Mouse (Mus musculus) neural tube, embryonic 14.5 days (tissue): ENCODE results near the gene Calm1. TPM values are rescaled to one million over a fixed set of nuclear protein-coding genes. Genes with fewer than 3 reads are reported as not detected.
"Not testable (repeated sequence)": the region's sequence is repeated elsewhere in the genome, so short reads cannot be mapped to it uniquely, and the experiment has no call there.

Experiments used
- ATAC-seq: fragments of 200-750 bp; cut with Nextera tagmentation; 2 replicates; pipeline ENCODE4 v1.8.0; 2017; ENCODE audit warnings: low read depth, mild to moderate bottlenecking, moderate TSS enrichment, moderate library complexity
- H3K27ac ChIP-seq: fragments of 300-500 bp; sonication (generic); 2 replicates; pipeline ENCODE4 v1.5.1; 2014; ENCODE audit warnings: low read depth, mild to moderate bottlenecking, control low read depth, low read length, moderate library complexity, mixed read lengths
- H3K27me3 ChIP-seq: fragments of 300-500 bp; sonication (generic); 2 replicates; pipeline ENCODE4 v1.6.1; 2014; ENCODE audit warnings: low read length; ENCODE audit not compliant: control insufficient read depth, insufficient read depth
- H3K36me3 ChIP-seq: fragments of 300-500 bp; sonication (generic); 2 replicates; pipeline ENCODE4 v1.6.1; 2014; ENCODE audit warnings: low read length, mixed read lengths; ENCODE audit not compliant: control insufficient read depth, insufficient read depth
- H3K4me1 ChIP-seq: fragments of 300-500 bp; sonication (generic); 2 replicates; pipeline ENCODE4 v1.6.1; 2014; ENCODE audit warnings: low read length; ENCODE audit not compliant: control insufficient read depth, insufficient read depth
- H3K4me2 ChIP-seq: fragments of 300-500 bp; sonication (generic); 2 replicates; pipeline ENCODE4 v1.6.1; 2014; ENCODE audit warnings: mild to moderate bottlenecking, low read depth, low read length, control low read depth
- H3K4me3 ChIP-seq: fragments of 300-500 bp; sonication (generic); 2 replicates; pipeline ENCODE4 v1.5.1; 2014; ENCODE audit warnings: low read depth, low read length, control low read depth, mixed read lengths
- H3K9ac ChIP-seq: fragments of 300-500 bp; sonication (generic); replicated peaks from 2 replicates; pipeline ENCODE4 v1.6.1; 2014; ENCODE audit warnings: low read depth, mild to moderate bottlenecking, control low read depth, low read length, mixed read lengths
- H3K9me3 ChIP-seq: fragments of 300-500 bp; sonication (generic); 2 replicates; pipeline ENCODE4 v1.6.1; 2016; ENCODE audit warnings: low read length; ENCODE audit not compliant: control insufficient read depth
- WGBS: fragments of 180-500 bp; shearing (Covaris S2); extraction: QIAGEN DNeasy Blood & Tissue Kit; methylation state at CpG from one replicate; pipeline ENCODE4 v1.1.7; 2014; 5-methylcytosine and 5-hydroxymethylcytosine counted together
- polyA plus RNA-seq: library from polyadenylated mRNA; unstranded; fragments of >200 nt; fragmentation: Nextera tagmentation; extraction: Ambion mirVana; gene quantifications from 2 replicates; pipeline ENCODE4 v1.2.1, GENCODE M21; 2014

The Calm1 gene
- polyA plus RNA-seq, 1 experiment from 2014 or later: 2,846 TPM

- no peak overlapping the region for H3K9ac ChIP-seq
- no peak overlapping the region for H3K4me2 ChIP-seq
- H3K9me3 ChIP-seq: no peaks in the 10 kb centered on the region
- peaks cover 20% of the 10 kb centered on the region for H3K36me3 ChIP-seq
- no peak overlapping the region for H3K4me3 ChIP-seq
- no peak overlapping the region for H3K27ac ChIP-seq
- 0 out of 2 replicates have a peak, but pooled peaks cover 3% of the 10 kb centered on the region for H3K4me1 ChIP-seq
- WGBS: 56% methylated on average over 3 of the region's 3 CpGs
- no peak for ATAC-seq
- H3K27me3 ChIP-seq: no peaks in the 10 kb centered on the region
These were observed 13.2 kb downstream of the Calm1 start for GRCm38 (mm10) chr12:100212397-100212796.

- no peaks in the 10 kb centered on the region for H3K9me3 ChIP-seq
- no peaks in the 10 kb centered on the region for H3K27me3 ChIP-seq
- WGBS: 89% methylated on average over 2 of the region's 2 CpGs
- peaks cover 14% of the 10 kb centered on the region; the same call in 1 of the 2 replicates for H3K36me3 ChIP-seq
- 0 out of 2 replicates have a peak, but pooled peaks cover 3% of the 10 kb centered on the region for H3K4me1 ChIP-seq
- ATAC-seq: no peak
- H3K4me2 ChIP-seq: no peak overlapping the region
- H3K9ac ChIP-seq: no peak overlapping the region
- H3K27ac ChIP-seq: no peak overlapping the region
- no peak overlapping the region for H3K4me3 ChIP-seq
These were observed 13.9 kb downstream of the Calm1 start for GRCm38 (mm10) chr12:100213162-100213561.

GRCm38 (mm10) chr12:100214156-100214555 lies 14.9 kb downstream of the Calm1 start:
- no peaks in the 10 kb centered on the region for H3K9me3 ChIP-seq
- H3K4me2 ChIP-seq: no peak overlapping the region
- WGBS: 96% methylated on average over 10 of the region's 10 CpGs
- no peak overlapping the region for H3K27ac ChIP-seq
- ATAC-seq: no peak
- H3K4me3 ChIP-seq: no peak overlapping the region
- no peaks in the 10 kb centered on the region for H3K27me3 ChIP-seq
- H3K4me1 ChIP-seq: 0 out of 2 replicates have a peak, but pooled peaks cover 3% of the 10 kb centered on the region
- no peak overlapping the region for H3K9ac ChIP-seq
- peaks cover 5% of the 10 kb centered on the region; the same call in 1 of the 2 replicates for H3K36me3 ChIP-seq

- Histone ChIP-seq H3K27ac (no peak overlapping the region), H3K4me3 (no peak overlapping the region), H3K4me2 (no peak overlapping the region), H3K9ac (no peak overlapping the region), H3K36me3 (no peaks in the 10 kb centered on the region), H3K27me3 (no peaks in the 10 kb centered on the region), H3K9me3 (no peaks in the 10 kb centered on the region), H3K4me1 (0 out of 2 replicates have a peak, but pooled peaks cover 3% of the 10 kb centered on the region)
- no peak for ATAC-seq
- WGBS: 84% methylated on average over 3 of the region's 3 CpGs
These were observed 15.5 kb downstream of the Calm1 start for GRCm38 (mm10) chr12:100214738-100215137.

- not testable (repeated sequence) for H3K4me2 ChIP-seq, H3K27me3 ChIP-seq, H3K4me1 ChIP-seq, H3K27ac ChIP-seq, H3K4me3 ChIP-seq, H3K36me3 ChIP-seq, H3K9ac ChIP-seq, ATAC-seq, H3K9me3 ChIP-seq
- WGBS: 94% methylated on average over 2 of the region's 2 CpGs
These were observed 17.9 kb downstream of the Calm1 start for GRCm38 (mm10) chr12:100217087-100217486.

- no peak for ATAC-seq
- Histone ChIP-seq H3K4me2 (no peak overlapping the region), H3K4me3 (no peak overlapping the region), H3K9ac (no peak overlapping the region), H3K27ac (no peak overlapping the region), H3K9me3 (no peaks in the 10 kb centered on the region), H3K27me3 (no peaks in the 10 kb centered on the region), H3K36me3 (no peaks in the 10 kb centered on the region), H3K4me1 (peaks cover 11% of the 10 kb centered on the region; the same call in 1 of the 2 replicates)
- 84% methylated on average over 4 of the region's 4 CpGs for WGBS
These were observed 20.8 kb downstream of the Calm1 start for GRCm38 (mm10) chr12:100220012-100220411.

- Histone ChIP-seq H3K27me3 (no peaks in the 10 kb centered on the region), H3K4me2 (no peak overlapping the region; the same call in 1 of the 2 replicates), H3K9me3 (no peaks in the 10 kb centered on the region), H3K4me3 (no peak overlapping the region), H3K9ac (no peak overlapping the region), H3K27ac (no peak overlapping the region), H3K36me3 (no peaks in the 10 kb centered on the region), H3K4me1 (peaks cover 14% of the 10 kb centered on the region; the same call in 1 of the 2 replicates)
- WGBS: 34% methylated on average over 11 of the region's 11 CpGs
- ATAC-seq: peak; percentile 54; the same call in 1 of the 2 replicates
These were observed 22.5 kb downstream of the Calm1 start for GRCm38 (mm10) chr12:100221608-100222321.

- 0 out of 2 replicates have a peak, but pooled peaks have one; percentile 26 for ATAC-seq
- H3K9ac ChIP-seq: no peak overlapping the region
- H3K4me1 ChIP-seq: peaks cover 14% of the 10 kb centered on the region; the same call in 1 of the 2 replicates
- no peaks in the 10 kb centered on the region for H3K27me3 ChIP-seq
- H3K27ac ChIP-seq: no peak overlapping the region
- 76% methylated on average over 13 of the region's 13 CpGs for WGBS
- H3K4me2 ChIP-seq: no peak overlapping the region; the same call in 1 of the 2 replicates
- H3K4me3 ChIP-seq: no peak overlapping the region
- no peaks in the 10 kb centered on the region for H3K9me3 ChIP-seq
- no peaks in the 10 kb centered on the region for H3K36me3 ChIP-seq
These were observed 23.2 kb downstream of the Calm1 start for GRCm38 (mm10) chr12:100222322-100222993.

GRCm38 (mm10) chr12:100223531-100223930 lies 24.3 kb downstream of the Calm1 start:
- no peak overlapping the region for H3K9ac ChIP-seq
- WGBS: 55% methylated on average over 8 of the region's 8 CpGs
- no peak for ATAC-seq

More at GRCm38 (mm10) chr12:100223531-100223930, 24.3 kb downstream of the Calm1 start:
- Histone ChIP-seq H3K9me3 (no peaks in the 10 kb centered on the region), H3K27me3 (no peaks in the 10 kb centered on the region), H3K4me1 (peaks cover 20% of the 10 kb centered on the region; the same call in 1 of the 2 replicates), H3K27ac (no peak overlapping the region), H3K4me3 (no peak overlapping the region), H3K36me3 (no peaks in the 10 kb centered on the region), H3K4me2 (no peak overlapping the region; the same call in 1 of the 2 replicates)
